Mouse (Mus musculus) left cerebral cortex, adult 2 months (tissue): Measurements from ENCODE around the gene Ifitm6. TPM values are rescaled to one million over a fixed set of nuclear protein-coding genes. Genes with fewer than 3 reads are reported as not detected.

ENCODE experiments used
- DNase-seq, 2 experiments: peaks; one replicate each; pipeline ENCODE4 v3.0.0; 2021 to 2022; ENCODE audit warnings: low spot score in 2 of 2, mixed read lengths in 1 of 2; ENCODE audit errors: extremely low spot score in 1 of 2
- H3K27ac ChIP-seq: fragments of 200-600 bp; 2 replicates; pipeline ENCODE4 v1.8.1; 2022
- H3K4me3 ChIP-seq: fragments of 200-600 bp; 2 replicates; pipeline ENCODE4 v1.8.1; 2022
- CTCF ChIP-seq: fragments of 200-600 bp; IDR thresholded peaks from 2 replicates; pipeline ENCODE4 v1.8.1; 2022; ENCODE audit warnings: antibody characterized with exemption, mild to moderate bottlenecking, moderate library complexity
- intact Hi-C: fragments of 180-260 bp; cut with DNase I; formaldehyde crosslinking; loops from one replicate; pipeline ENCODE4 v1.15.1; 2025
- total RNA-seq, 2 experiments: library from RNA; stranded (reverse); gene quantifications; 2 replicates each; pipeline ENCODE4 v1.2.3; 2021

Gene Ifitm6
- total RNA-seq, 2 experiments from 2014 or later, result 0.57 TPM; not detected in 1

DNA sequence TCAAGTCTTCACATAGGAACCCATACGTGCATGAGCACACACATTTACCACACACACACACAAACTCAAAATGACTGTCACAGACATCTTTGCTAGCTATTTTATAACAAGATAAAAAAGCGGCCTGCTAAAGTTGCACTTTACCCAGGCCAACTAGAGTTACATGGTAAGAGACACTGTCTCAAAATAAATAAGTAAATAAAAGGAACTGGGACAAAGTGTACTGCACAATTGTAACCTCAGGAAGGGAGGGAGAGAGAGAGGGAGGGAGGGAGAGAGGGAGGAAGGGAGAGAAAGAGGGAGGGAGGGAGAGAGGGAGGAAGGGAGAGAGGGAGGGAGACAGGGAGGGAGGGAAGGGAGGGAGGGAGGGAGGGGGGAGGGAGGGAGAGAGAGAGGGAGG is 34.7 kb upstream of the Ifitm6 start:
- H3K27ac ChIP-seq, result no peak overlapping the region
- TF ChIP-seq CTCF, result no peak
- DNase-seq, result no peak
- H3K4me3 ChIP-seq, result no peak overlapping the region
- intact Hi-C loops, result no loop called here

DNA sequence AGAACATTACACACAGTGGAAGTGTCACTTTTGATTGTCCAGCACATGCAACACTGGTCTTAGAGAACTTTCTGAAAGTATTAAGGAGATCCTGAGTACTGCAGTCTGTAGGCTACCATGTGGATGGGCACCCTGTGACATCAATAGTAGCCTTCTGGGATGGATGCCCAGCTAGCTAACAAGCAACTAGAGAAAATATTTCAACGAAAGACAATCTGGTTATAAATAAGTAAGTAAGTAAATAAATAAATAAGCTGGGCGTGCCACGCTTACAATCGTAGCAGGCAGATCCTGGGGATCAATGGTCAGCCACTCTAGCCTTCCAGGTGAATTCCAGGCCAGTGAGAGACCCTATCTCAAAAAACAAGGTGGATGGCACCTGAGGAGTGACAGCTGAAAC is 34.3 kb upstream of the Ifitm6 start:
- intact Hi-C loops, result no loop called here
- H3K27ac ChIP-seq, result no peak overlapping the region
- DNase-seq, result no peak
- no peak overlapping the region for H3K4me3 ChIP-seq
- no peak for TF ChIP-seq CTCF

DNA sequence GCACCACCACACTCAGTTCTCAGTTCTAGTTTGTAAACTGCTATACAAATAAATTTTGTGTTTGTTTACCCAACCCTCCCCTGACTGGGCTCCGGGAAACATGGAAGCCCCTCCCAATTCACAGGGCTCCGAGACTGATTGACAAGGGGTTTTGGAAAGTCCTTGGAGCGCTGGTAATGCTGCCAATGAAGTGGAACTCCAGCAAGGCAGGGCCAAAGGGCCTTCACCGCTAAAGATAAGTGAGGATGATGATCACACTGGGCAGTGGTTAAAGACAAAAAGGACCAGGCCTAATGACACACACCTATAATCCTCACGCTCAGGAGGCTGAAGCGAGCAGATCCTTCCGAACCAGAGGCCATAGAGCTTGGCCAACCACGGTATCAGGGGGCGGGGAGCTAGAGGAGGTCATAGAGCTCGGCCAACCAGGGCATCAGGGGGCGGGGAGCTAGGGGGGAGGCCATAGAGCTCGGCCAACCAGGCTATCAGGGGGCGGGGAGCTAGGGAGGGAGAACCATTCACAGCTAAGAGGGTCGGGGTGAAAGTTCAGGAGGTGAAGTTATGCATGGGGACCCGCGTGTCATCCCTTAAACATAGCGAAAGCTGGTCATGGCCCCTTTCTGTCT is 33.4 kb upstream of the Ifitm6 start:
- no peak overlapping the region for H3K27ac ChIP-seq
- no peak for DNase-seq
- intact Hi-C loops, result no loop called here
- H3K4me3 ChIP-seq, result no peak overlapping the region
- TF ChIP-seq CTCF, result no peak

GRCm38 (mm10) chr7:141049326-141049725 is 31.6 kb upstream of the Ifitm6 start:
- no peak for TF ChIP-seq CTCF
- H3K4me3 ChIP-seq, result no peak overlapping the region
- no peak for DNase-seq
- intact Hi-C loops, result loop anchor here (10.0 kb wide), 1 partner anchor 975 kb away; no protein-coding TSS in a partner anchor
- H3K27ac ChIP-seq, result no peak overlapping the region

DNA sequence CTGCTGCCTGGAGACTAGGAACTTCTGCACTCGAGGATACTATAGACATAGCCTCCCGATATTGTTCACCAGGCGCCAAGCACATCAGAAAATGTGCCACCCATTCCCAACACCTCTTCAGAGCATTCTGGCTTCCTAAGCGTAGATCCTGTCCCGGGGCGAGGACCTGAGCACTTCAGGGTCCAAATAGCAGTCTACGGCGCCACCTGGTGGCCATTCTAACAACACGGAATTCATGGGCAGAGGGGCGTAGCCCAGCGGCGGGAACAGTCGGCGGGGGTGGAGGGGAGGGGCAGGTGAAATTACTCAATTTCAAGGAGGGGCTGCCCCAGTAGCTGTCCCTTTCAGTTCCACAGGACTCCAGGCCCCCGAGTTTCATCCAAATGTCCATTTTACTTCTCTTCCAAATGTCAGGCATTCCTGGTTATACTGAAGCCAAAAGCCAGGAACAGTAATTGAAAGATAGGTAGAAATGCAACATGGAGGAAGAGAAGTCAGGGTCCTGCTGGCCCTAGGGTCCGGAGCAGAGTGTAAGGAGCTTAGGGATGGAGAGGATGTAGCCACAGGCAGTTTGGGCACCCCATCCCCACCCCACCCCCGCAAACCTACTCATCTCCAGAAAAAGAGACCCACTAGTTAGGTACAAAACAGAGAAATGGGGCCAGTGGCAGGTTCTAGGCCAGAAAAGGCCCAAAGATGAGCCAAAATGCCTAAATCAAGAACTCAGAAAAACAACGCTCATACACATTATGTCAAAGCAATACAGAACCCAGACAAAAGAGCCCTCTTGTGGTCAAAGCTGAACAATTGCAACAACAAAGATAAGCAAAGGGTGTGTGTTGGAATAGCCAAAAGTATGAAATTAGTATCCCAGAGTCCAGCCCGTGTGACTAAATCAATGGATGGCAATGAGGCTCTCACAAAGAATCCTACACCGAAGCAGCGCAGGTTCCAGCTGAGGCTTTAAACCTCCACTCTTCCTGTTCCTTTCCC is 30.8 kb upstream of the Ifitm6 start:
- Histone ChIP-seq H3K27ac (peak overlapping the region; percentile 87), H3K4me3 (peak overlapping the region; percentile 46)
- intact Hi-C loops, result loop anchor here (1.0 to 10.0 kb wide), 4 partner anchors 89 to 974 kb away; partner anchors contain the start of gene Scgb1c1
- DNase-seq, result peak; percentile 87 to 90
- peak; percentile 77 for TF ChIP-seq CTCF

DNA sequence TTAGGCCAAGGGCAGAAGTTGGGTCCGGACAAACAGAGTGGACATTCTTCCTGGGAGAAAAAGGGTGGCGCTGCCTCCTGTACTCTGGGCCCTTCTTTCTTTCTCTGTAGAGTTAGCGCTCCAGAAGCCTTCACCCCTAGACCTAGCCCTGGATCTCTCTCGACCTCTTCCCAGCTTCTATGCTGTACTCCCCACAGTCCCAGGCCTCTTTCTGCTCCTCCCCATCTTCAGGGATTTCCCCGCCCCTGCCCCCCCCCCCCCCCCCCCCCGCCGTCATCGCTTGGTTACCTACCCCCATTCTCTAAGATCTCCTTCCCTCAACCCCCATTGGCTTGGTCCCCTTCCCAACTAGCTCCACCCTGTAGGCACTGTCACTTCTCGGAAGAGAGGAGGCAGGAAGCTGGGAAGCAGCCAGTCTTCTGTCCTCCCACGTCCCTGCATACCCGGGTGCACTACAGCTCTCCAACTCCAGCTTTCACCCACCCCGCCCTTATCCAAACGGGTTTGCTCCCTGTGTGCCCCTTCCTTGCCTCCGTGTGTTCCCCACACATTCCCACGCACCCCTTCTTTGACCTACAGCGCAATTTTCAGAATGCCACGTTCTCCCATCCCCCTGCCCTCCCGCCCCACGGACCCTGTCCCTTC is 30.0 kb upstream of the Ifitm6 start:
- no peak for TF ChIP-seq CTCF
- intact Hi-C loops, result loop anchor here (1.0 to 10.0 kb wide), 5 partner anchors 38 to 973 kb away; partner anchors contain the start of gene Scgb1c1
- peak overlapping the region; percentile 87 for H3K27ac ChIP-seq
- peak overlapping the region; percentile 46 for H3K4me3 ChIP-seq
- peak; percentile 63 to 67 for DNase-seq

DNA sequence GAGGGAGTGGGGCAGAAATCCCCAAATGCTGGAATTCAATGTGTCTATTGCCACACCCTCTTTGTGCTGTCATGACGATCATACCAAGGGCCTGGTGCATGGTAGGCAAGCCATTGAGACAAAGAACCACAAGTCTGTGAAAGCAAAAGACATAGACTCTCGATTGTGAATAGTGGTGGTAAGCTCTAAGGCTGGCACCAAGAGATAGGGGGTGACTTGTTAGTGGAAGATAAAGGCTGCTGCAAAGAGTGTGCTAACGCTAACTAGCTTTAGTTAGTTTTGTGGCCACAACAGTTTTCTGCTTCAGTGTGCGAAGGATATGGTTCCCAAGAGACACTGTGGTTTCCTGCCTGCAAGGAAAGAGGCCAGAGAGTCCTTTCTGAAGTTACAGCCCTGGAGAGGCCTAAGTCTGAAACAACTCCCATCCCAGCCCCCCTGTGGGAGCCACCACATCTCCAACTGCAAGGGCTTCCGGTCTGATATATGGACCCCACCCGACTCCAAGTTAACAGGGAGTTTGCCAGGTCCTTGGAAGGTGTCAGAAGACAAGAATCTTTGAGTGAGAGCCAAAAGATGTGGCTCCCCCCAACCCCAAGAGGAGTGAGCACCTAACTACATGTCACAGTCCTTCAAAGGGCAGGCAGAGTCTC is 29.3 kb upstream of the Ifitm6 start:
- H3K27ac ChIP-seq, result peak overlapping the region; percentile 79
- no peak for DNase-seq
- intact Hi-C loops, result loop anchor here (1.0 to 10.0 kb wide), 2 partner anchors 38 to 972 kb away; no protein-coding TSS in a partner anchor
- no peak overlapping the region for H3K4me3 ChIP-seq
- TF ChIP-seq CTCF, result no peak

GRCm38 (mm10) chr7:141042539-141042938 is 24.8 kb upstream of the Ifitm6 start:
- intact Hi-C loops, result loop anchor here (10.0 kb wide), 1 partner anchor 968 kb away; no protein-coding TSS in a partner anchor
- no peak for DNase-seq
- no peak for TF ChIP-seq CTCF
- Histone ChIP-seq H3K27ac (no peak overlapping the region), H3K4me3 (no peak overlapping the region)

GRCm38 (mm10) chr7:141041661-141042060 is 23.9 kb upstream of the Ifitm6 start:
- DNase-seq, result no peak
- Histone ChIP-seq H3K4me3 (no peak overlapping the region), H3K27ac (no peak overlapping the region)
- intact Hi-C loops, result loop anchor here (10.0 kb wide), 1 partner anchor 967 kb away; no protein-coding TSS in a partner anchor
- TF ChIP-seq CTCF, result no peak

DNA sequence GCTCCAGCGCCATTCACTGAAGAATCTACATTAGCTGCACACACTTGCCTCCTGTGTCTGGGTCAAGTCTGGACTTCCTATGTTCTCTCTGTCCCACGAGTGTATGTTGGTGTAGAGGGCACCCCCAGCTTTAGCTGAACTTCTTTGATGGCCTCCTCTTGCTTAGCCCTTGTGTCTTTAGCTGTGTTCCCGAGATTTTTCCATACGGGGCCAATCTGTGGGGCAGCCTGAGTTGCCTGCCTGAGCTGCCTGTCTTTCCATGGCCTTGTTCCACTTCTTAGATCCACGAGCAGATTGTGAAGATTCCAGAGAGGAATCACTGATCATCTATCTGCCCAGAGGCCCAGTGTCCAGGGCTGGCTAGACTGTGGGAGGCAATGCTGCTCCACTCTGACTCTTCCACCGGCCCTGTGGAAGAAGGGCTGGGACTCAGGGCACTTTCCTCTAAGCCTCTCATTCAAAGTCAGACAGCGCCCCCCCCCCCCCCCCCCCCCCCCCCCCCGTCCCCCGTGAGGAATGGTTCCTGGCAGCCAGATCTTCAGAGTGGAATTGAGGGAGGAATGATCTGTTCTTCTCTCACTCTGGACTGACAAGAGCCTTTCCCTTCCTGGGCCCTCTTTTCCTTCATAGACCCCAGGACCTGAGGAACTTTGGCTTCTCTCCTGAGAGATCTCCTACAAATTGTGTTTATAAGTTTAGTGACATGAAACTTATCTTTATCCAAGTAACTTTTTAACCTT is 23.3 kb upstream of the Ifitm6 start:
- no peak for TF ChIP-seq CTCF
- intact Hi-C loops, result loop anchor here (10.0 kb wide), 1 partner anchor 966 kb away; no protein-coding TSS in a partner anchor
- H3K4me3 ChIP-seq, result no peak overlapping the region
- no peak for DNase-seq
- no peak overlapping the region for H3K27ac ChIP-seq
